Mouse (Mus musculus): ENCODE results near the gene Got1. TPM values are rescaled to one million over a fixed set of nuclear protein-coding genes. Genes with fewer than 3 reads are reported as not detected.
"Not testable (repeated sequence)": the region's sequence is repeated elsewhere in the genome, so short reads cannot be mapped to it uniquely, and the experiment has no call there.

Gene Got1
- total RNA-seq, 2 experiments from 2014 or later: 407 to 417 TPM

GRCm38 (mm10) chr19:43523551-43523950 is 854 bp downstream of the Got1 start:
- peak in 1 of 2 experiments; percentile 39 for DNase-seq (ENCODE audit: low spot score in 2 of 2)

- no peak for DNase-seq (ENCODE audit: low spot score in 2 of 2)
These were observed 2.4 kb downstream of the Got1 start for GRCm38 (mm10) chr19:43521996-43522395.

GRCm38 (mm10) chr19:43521362-43521761 is 3.0 kb downstream of the Got1 start:
- no peak for DNase-seq (ENCODE audit: low spot score in 2 of 2)

- no peak for DNase-seq (ENCODE audit: low spot score in 2 of 2)
These were observed 4.0 kb downstream of the Got1 start for GRCm38 (mm10) chr19:43520402-43520801.

GRCm38 (mm10) chr19:43519226-43519625 is 5.2 kb downstream of the Got1 start:
- DNase-seq (ENCODE audit: low spot score in 2 of 2): peak; percentile 35 to 54

- no peak for DNase-seq (ENCODE audit: low spot score in 2 of 2)
These were observed 6.1 kb downstream of the Got1 start for GRCm38 (mm10) chr19:43518261-43518660.

- no peak for DNase-seq (ENCODE audit: low spot score in 2 of 2)
These were observed 6.6 kb downstream of the Got1 start for GRCm38 (mm10) chr19:43517808-43518207.

- no peak for DNase-seq (ENCODE audit: low spot score in 2 of 2)
These were observed 7.1 kb downstream of the Got1 start for GRCm38 (mm10) chr19:43517320-43517719.

GRCm38 (mm10) chr19:43516397-43517035 is 7.9 kb downstream of the Got1 start:
- no peak for DNase-seq (ENCODE audit: low spot score in 2 of 2)

GRCm38 (mm10) chr19:43515668-43516396 is 8.6 kb downstream of the Got1 start:
- no peak for DNase-seq (ENCODE audit: low spot score in 2 of 2)

- no peak for DNase-seq (ENCODE audit: low spot score in 2 of 2)
These were observed 10.5 kb downstream of the Got1 start for GRCm38 (mm10) chr19:43513874-43514273.

GRCm38 (mm10) chr19:43511621-43512620 is 12.5 kb downstream of the Got1 start:
- DNase-seq (ENCODE audit: low spot score in 2 of 2): no peak

- DNase-seq (ENCODE audit: low spot score in 2 of 2): no peak
These were observed 13.8 kb downstream of the Got1 start for GRCm38 (mm10) chr19:43510436-43511220.

- no peak for DNase-seq (ENCODE audit: low spot score in 2 of 2)
These were observed 19.0 kb downstream of the Got1 start for GRCm38 (mm10) chr19:43505441-43505840.

GRCm38 (mm10) chr19:43503593-43503992 is 20.8 kb downstream of the Got1 start:
- not testable (repeated sequence) for DNase-seq (ENCODE audit: low spot score in 2 of 2)

GRCm38 (mm10) chr19:43502630-43503029 is 21.8 kb downstream of the Got1 start:
- DNase-seq (ENCODE audit: low spot score in 2 of 2): no peak

GRCm38 (mm10) chr19:43498874-43499273 is 25.5 kb downstream of the Got1 start:
- DNase-seq (ENCODE audit: low spot score in 2 of 2): no peak

GRCm38 (mm10) chr19:43497440-43497839 is 27.0 kb downstream of the Got1 start:
- DNase-seq (ENCODE audit: low spot score in 2 of 2): no peak

GRCm38 (mm10) chr19:43495846-43496245 is 28.6 kb downstream of the Got1 start:
- DNase-seq (ENCODE audit: low spot score in 2 of 2): peak; percentile 51 to 61

GRCm38 (mm10) chr19:43494914-43495313 is 29.5 kb downstream of the Got1 start:
- no peak for DNase-seq (ENCODE audit: low spot score in 2 of 2)

GRCm38 (mm10) chr19:43493878-43494277 is 30.5 kb downstream of the Got1 start:
- DNase-seq (ENCODE audit: low spot score in 2 of 2): no peak

Measured in left cerebral cortex, adult 18-20 months (tissue).